Mouse (Mus musculus) limb, embryonic 15.5 days (tissue): ENCODE data around the gene G6pc2. TPM values are rescaled to one million over a fixed set of nuclear protein-coding genes. Genes with fewer than 3 reads are reported as not detected.

Experiments used
- ATAC-seq: fragments of 200-750 bp; cut with Nextera tagmentation; 2 replicates; pipeline ENCODE4 v1.8.0; 2017; ENCODE audit warnings: low read depth, moderate TSS enrichment; ENCODE audit not compliant: insufficient number of reproducible peaks, low FRiP score, low TSS enrichment
- H3K27ac ChIP-seq: fragments of 300-500 bp; sonication (generic); 2 replicates; pipeline ENCODE4 v1.5.1; 2015; ENCODE audit warnings: moderate library complexity, mild to moderate bottlenecking, inconsistent platforms
- H3K27me3 ChIP-seq: fragments of 300-500 bp; sonication (generic); 2 replicates; pipeline ENCODE4 v1.6.1; 2015; ENCODE audit warnings: inconsistent platforms
- H3K36me3 ChIP-seq: fragments of 300-500 bp; sonication (generic); 2 replicates; pipeline ENCODE4 v1.6.1; 2015; ENCODE audit warnings: inconsistent platforms
- H3K4me1 ChIP-seq: fragments of 300-500 bp; sonication (generic); 2 replicates; pipeline ENCODE4 v1.6.1; 2015; ENCODE audit warnings: inconsistent platforms
- H3K4me2 ChIP-seq: fragments of 300-500 bp; sonication (generic); 2 replicates; pipeline ENCODE4 v1.6.1; 2015; ENCODE audit warnings: mild to moderate bottlenecking, inconsistent platforms
- H3K4me3 ChIP-seq: fragments of 300-500 bp; sonication (generic); 2 replicates; pipeline ENCODE4 v1.5.1; 2015; ENCODE audit warnings: mild to moderate bottlenecking, inconsistent platforms
- H3K9ac ChIP-seq: fragments of 300-500 bp; sonication (generic); 2 replicates; pipeline ENCODE4 v1.6.1; 2015; ENCODE audit warnings: inconsistent platforms
- H3K9me3 ChIP-seq: fragments of 300-500 bp; sonication (generic); 2 replicates; pipeline ENCODE4 v1.6.1; 2016; ENCODE audit warnings: inconsistent platforms
- WGBS: fragments of 180-500 bp; shearing (Covaris S2); methylation state at CpG from one replicate; pipeline ENCODE4 v1.1.7; 2015; 5-methylcytosine and 5-hydroxymethylcytosine counted together
- polyA plus RNA-seq: library from polyadenylated mRNA; unstranded; fragments of >200 nt; fragmentation: Nextera tagmentation; extraction: Ambion mirVana; gene quantifications from 2 replicates; pipeline ENCODE4 v1.2.1, GENCODE M21; 2015

G6pc2 gene
- polyA plus RNA-seq, 1 experiment from 2014 or later = not detected

- no peak for ATAC-seq
- WGBS = 88% methylated on average over 3 of the region's 3 CpGs
- H3K27ac ChIP-seq = no peak overlapping the region
- no peaks in the 10 kb centered on the region for H3K9me3 ChIP-seq
- no peaks in the 10 kb centered on the region for H3K36me3 ChIP-seq
- H3K9ac ChIP-seq = no peak overlapping the region
- no peaks in the 10 kb centered on the region for H3K27me3 ChIP-seq
- peaks cover 9% of the 10 kb centered on the region for H3K4me1 ChIP-seq
- H3K4me2 ChIP-seq = no peak overlapping the region
- H3K4me3 ChIP-seq = no peak overlapping the region
Measured at GRCm38 (mm10) chr2:69209684-69210083, 1.2 kb upstream of the G6pc2 start.

DNA sequence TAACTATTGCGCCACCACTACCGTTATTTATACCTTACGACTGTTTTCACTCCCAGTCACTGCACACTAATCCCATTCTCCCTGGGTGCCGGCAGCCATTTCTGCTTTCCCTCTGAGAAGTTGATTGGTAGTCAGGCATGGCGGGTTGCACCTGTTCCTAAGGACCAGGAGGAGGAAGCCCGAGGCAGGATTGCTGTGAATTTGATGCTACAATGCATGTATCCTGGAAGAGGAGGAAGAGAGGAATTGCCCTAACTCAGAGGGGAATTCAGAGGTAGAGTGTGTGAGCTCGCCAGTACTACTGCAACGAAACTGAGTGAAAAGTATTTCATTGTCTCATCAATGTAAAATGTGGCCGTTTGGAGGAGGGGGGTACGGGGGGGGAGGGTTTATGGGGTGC, 1.8 kb downstream of the G6pc2 start:
- no peak overlapping the region for H3K4me3 ChIP-seq
- no peaks in the 10 kb centered on the region for H3K36me3 ChIP-seq
- H3K9ac ChIP-seq = no peak overlapping the region
- no peak overlapping the region for H3K4me2 ChIP-seq
- 59% methylated on average over 10 of the region's 10 CpGs for WGBS
- H3K27ac ChIP-seq = no peak overlapping the region
- H3K4me1 ChIP-seq = no peaks in the 10 kb centered on the region
- H3K9me3 ChIP-seq = no peaks in the 10 kb centered on the region
- no peaks in the 10 kb centered on the region for H3K27me3 ChIP-seq
- ATAC-seq = no peak

DNA sequence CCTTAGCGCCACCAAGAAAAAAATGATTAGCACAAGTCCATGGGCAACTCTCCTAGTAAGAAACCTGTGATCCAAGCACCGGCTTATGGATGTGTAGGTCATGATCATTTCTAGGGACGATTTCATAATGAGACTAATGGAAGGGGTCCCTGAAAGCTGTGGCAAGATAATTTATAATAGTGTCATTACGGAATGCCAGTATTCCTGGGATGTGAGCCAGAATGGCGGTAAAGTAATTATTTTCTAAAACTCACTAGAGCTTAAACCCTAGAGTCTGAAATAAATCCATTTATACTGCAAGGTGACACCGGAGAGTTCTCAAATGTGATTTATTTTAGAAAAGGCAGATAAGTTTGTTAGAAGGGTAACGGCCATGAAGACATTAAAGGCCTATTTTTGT, 4.4 kb downstream of the G6pc2 start:
- no peak overlapping the region for H3K27ac ChIP-seq
- WGBS = 64% methylated on average over 7 of the region's 7 CpGs
- no peak for ATAC-seq
- H3K4me1 ChIP-seq = no peaks in the 10 kb centered on the region
- no peaks in the 10 kb centered on the region for H3K36me3 ChIP-seq
- no peak overlapping the region for H3K4me2 ChIP-seq
- no peaks in the 10 kb centered on the region for H3K27me3 ChIP-seq
- H3K9me3 ChIP-seq = no peaks in the 10 kb centered on the region
- H3K9ac ChIP-seq = no peak overlapping the region
- H3K4me3 ChIP-seq = no peak overlapping the region

- WGBS = 72% methylated on average over 5 of the region's 5 CpGs
- no peak overlapping the region for H3K27ac ChIP-seq
- no peak for ATAC-seq
- no peaks in the 10 kb centered on the region for H3K36me3 ChIP-seq
- H3K4me2 ChIP-seq = no peak overlapping the region
- H3K4me3 ChIP-seq = no peak overlapping the region
- H3K9ac ChIP-seq = no peak overlapping the region
- H3K27me3 ChIP-seq = no peaks in the 10 kb centered on the region
- H3K9me3 ChIP-seq = no peaks in the 10 kb centered on the region
- H3K4me1 ChIP-seq = no peaks in the 10 kb centered on the region
Measured at GRCm38 (mm10) chr2:69221868-69222416, 11.1 kb downstream of the G6pc2 start.

DNA sequence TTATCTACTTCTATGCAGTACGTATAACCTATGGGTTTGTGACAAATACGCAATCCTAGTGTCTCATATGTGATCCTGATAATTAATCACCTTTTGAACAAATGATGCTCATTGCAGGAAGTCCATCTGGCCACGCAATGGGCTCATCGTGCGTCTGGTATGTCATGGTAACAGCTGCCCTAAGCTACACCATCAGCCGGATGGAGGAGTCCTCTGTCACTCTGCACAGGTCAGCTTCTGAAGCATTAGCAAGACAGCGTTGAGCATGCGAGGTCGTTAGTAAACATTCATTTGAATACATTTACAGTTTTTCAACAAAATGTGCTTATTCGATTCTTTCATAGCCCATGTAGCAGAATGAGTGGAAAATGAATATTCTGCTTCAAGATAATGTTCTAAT, 11.9 kb downstream of the G6pc2 start:
- ATAC-seq = no peak
- WGBS = 83% methylated on average over 10 of the region's 10 CpGs
- no peaks in the 10 kb centered on the region for H3K4me1 ChIP-seq

GRCm38 (mm10) chr2:69224724-69225123, 13.9 kb downstream of the G6pc2 start:
- no peak overlapping the region for H3K9ac ChIP-seq
- no peak overlapping the region for H3K4me2 ChIP-seq
- H3K9me3 ChIP-seq = no peaks in the 10 kb centered on the region
- WGBS = 55% methylated on average over 2 of the region's 2 CpGs
- no peaks in the 10 kb centered on the region for H3K36me3 ChIP-seq
- H3K27me3 ChIP-seq = no peaks in the 10 kb centered on the region
- ATAC-seq = no peak
- H3K4me3 ChIP-seq = no peak overlapping the region
- no peaks in the 10 kb centered on the region for H3K4me1 ChIP-seq
- no peak overlapping the region for H3K27ac ChIP-seq

More for the DNA sequence above, 11.9 kb downstream of the G6pc2 start:
- Histone ChIP-seq H3K9me3 (no peaks in the 10 kb centered on the region), H3K9ac (no peak overlapping the region), H3K36me3 (no peaks in the 10 kb centered on the region), H3K27me3 (no peaks in the 10 kb centered on the region), H3K27ac (no peak overlapping the region), H3K4me3 (no peak overlapping the region), H3K4me2 (no peak overlapping the region)

GRCm38 (mm10) chr2:69226876-69227275, 16.0 kb downstream of the G6pc2 start:
- no peaks in the 10 kb centered on the region for H3K27me3 ChIP-seq
- no peak overlapping the region for H3K4me3 ChIP-seq
- H3K4me1 ChIP-seq = no peaks in the 10 kb centered on the region
- H3K9me3 ChIP-seq = no peaks in the 10 kb centered on the region
- H3K4me2 ChIP-seq = no peak overlapping the region
- 93% methylated on average over 9 of the region's 9 CpGs for WGBS
- no peak overlapping the region for H3K27ac ChIP-seq
- H3K36me3 ChIP-seq = no peaks in the 10 kb centered on the region
- no peak overlapping the region for H3K9ac ChIP-seq
- ATAC-seq = no peak

DNA sequence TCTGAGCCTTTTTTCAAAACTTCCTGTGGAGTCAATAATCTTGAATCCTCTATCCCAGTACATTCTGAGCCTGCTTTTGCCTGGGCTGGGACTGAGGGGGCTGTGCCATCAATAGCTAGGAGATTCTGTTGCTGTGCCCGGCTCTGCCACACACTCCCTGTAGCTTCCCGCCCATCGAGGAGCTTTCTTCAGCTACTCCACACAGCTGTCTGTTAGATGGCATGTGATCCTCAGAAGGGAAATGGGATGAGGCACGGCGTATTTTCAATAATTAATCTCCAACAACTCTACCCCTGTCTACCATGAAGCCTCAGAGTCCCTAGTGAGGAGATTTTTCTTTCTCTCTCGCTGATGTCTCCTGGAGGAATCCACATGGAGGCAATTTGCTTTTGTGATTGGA, 17.8 kb downstream of the G6pc2 start:
- Histone ChIP-seq H3K27me3 (no peaks in the 10 kb centered on the region), H3K4me1 (no peaks in the 10 kb centered on the region), H3K9ac (no peak overlapping the region), H3K9me3 (no peaks in the 10 kb centered on the region), H3K27ac (no peak overlapping the region), H3K4me3 (no peak overlapping the region), H3K36me3 (no peaks in the 10 kb centered on the region), H3K4me2 (no peak overlapping the region)
- 86% methylated on average over 6 of the region's 6 CpGs for WGBS
- ATAC-seq = no peak

- Histone ChIP-seq H3K4me2 (no peak overlapping the region), H3K36me3 (no peaks in the 10 kb centered on the region), H3K9me3 (no peaks in the 10 kb centered on the region), H3K4me3 (no peak overlapping the region), H3K9ac (no peak overlapping the region), H3K27ac (no peak overlapping the region), H3K27me3 (no peaks in the 10 kb centered on the region), H3K4me1 (no peaks in the 10 kb centered on the region)
- 84% methylated on average over 2 of the region's 2 CpGs for WGBS
- no peak for ATAC-seq
Measured at GRCm38 (mm10) chr2:69230137-69230536, 19.3 kb downstream of the G6pc2 start.

GRCm38 (mm10) chr2:69232101-69232500, 21.2 kb downstream of the G6pc2 start:
- H3K9me3 ChIP-seq = no peaks in the 10 kb centered on the region
- no peaks in the 10 kb centered on the region for H3K4me1 ChIP-seq
- no peak overlapping the region for H3K4me2 ChIP-seq
- H3K9ac ChIP-seq = no peak overlapping the region
- no peaks in the 10 kb centered on the region for H3K27me3 ChIP-seq
- H3K36me3 ChIP-seq = no peaks in the 10 kb centered on the region
- H3K4me3 ChIP-seq = no peak overlapping the region
- no peak overlapping the region for H3K27ac ChIP-seq
- no peak for ATAC-seq

- ATAC-seq = no peak
- no peak overlapping the region for H3K4me2 ChIP-seq
- H3K9me3 ChIP-seq = no peaks in the 10 kb centered on the region
- no peaks in the 10 kb centered on the region for H3K36me3 ChIP-seq
- no peaks in the 10 kb centered on the region for H3K27me3 ChIP-seq
- no peaks in the 10 kb centered on the region for H3K4me1 ChIP-seq
- no peak overlapping the region for H3K27ac ChIP-seq
- WGBS = 77% methylated on average over 5 of the region's 5 CpGs
- H3K4me3 ChIP-seq = no peak overlapping the region
- no peak overlapping the region for H3K9ac ChIP-seq
Measured at GRCm38 (mm10) chr2:69234976-69235678, 24.3 kb downstream of the G6pc2 start.

GRCm38 (mm10) chr2:69239315-69239714, 28.4 kb downstream of the G6pc2 start:
- WGBS = 78% methylated on average over 9 of the region's 9 CpGs
- Histone ChIP-seq H3K9me3 (no peaks in the 10 kb centered on the region), H3K4me2 (no peak overlapping the region), H3K9ac (no peak overlapping the region), H3K27me3 (no peaks in the 10 kb centered on the region), H3K4me1 (no peaks in the 10 kb centered on the region), H3K4me3 (no peak overlapping the region), H3K27ac (no peak overlapping the region), H3K36me3 (no peaks in the 10 kb centered on the region)
- ATAC-seq = no peak

- Histone ChIP-seq H3K27me3 (no peaks in the 10 kb centered on the region), H3K36me3 (no peaks in the 10 kb centered on the region), H3K4me3 (no peak overlapping the region), H3K9me3 (no peaks in the 10 kb centered on the region), H3K4me2 (no peak overlapping the region), H3K4me1 (no peaks in the 10 kb centered on the region), H3K9ac (no peak overlapping the region), H3K27ac (no peak overlapping the region)
- 35% methylated on average over 2 of the region's 2 CpGs for WGBS
- no peak for ATAC-seq
Measured at GRCm38 (mm10) chr2:69244924-69245323, 34.1 kb downstream of the G6pc2 start.
